Mouse (Mus musculus) lung, adult 2 months (tissue): ENCODE measurements around the gene Ston2. TPM values are rescaled to one million over a fixed set of nuclear protein-coding genes. Genes with fewer than 3 reads are reported as not detected.
A peak's percentile ranks its signal among the peaks of the same experiment; 100 is the strongest.

Experiments used
- DNase-seq: peaks from one replicate; pipeline ENCODE4 v3.0.0; 2022
- H3K4me1 ChIP-seq: fragments of 200-500 bp; 2 replicates; pipeline ENCODE4 v1.6.1; 2011; ENCODE audit warnings: low read length; ENCODE audit not compliant: control insufficient read depth, insufficient read depth
- H3K4me3 ChIP-seq: fragments of 200-500 bp; replicated peaks from 2 replicates; pipeline ENCODE3; 2011; ENCODE audit warnings: low read depth, mild to moderate bottlenecking, control low read depth, low read length; ENCODE audit errors: extremely low read depth
- CTCF ChIP-seq: fragments of 200-500 bp; IDR thresholded peaks from 2 replicates; pipeline ENCODE4 v1.5.1; 2011; ENCODE audit warnings: mild to moderate bottlenecking, low read length, control low read depth; ENCODE audit not compliant: insufficient read depth
- POLR2A ChIP-seq: fragments of 200-500 bp; IDR thresholded peaks from 2 replicates; pipeline ENCODE4 v1.6.1; 2011; ENCODE audit warnings: low read depth, mild to moderate bottlenecking, control low read depth, low read length, borderline replicate concordance; ENCODE audit errors: extremely low read depth
- WGBS: fragments of 180-500 bp; shearing (Covaris S2); methylation state at CpG from one replicate; pipeline ENCODE4 v1.1.7; 2018; 5-methylcytosine and 5-hydroxymethylcytosine counted together
- polyA plus RNA-seq: library from polyadenylated mRNA; depleted of rRNA; stranded (reverse); fragments of >200 nt; gene quantifications from 2 replicates; pipeline ENCODE4 v1.2.3, GENCODE M21; 2012

Ston2 gene
- polyA plus RNA-seq, 1 experiment, result 22.2 TPM

GRCm38 (mm10) chr12:91692991-91693390, 95.2 kb downstream of the Ston2 start:
- WGBS, result 64% methylated on average over 3 of the region's 3 CpGs
- Histone ChIP-seq H3K4me3 (no peak overlapping the region), H3K4me1 (no peaks in the 10 kb centered on the region)
- TF ChIP-seq POLR2A (no peak), CTCF (no peak)
- DNase-seq, result no peak

- 54% methylated on average over 13 of the region's 13 CpGs for WGBS
- peak; percentile 47 for DNase-seq
- peaks cover 11% of the 10 kb centered on the region for H3K4me1 ChIP-seq
- H3K4me3 ChIP-seq, result no peak overlapping the region
- TF ChIP-seq POLR2A (no peak), CTCF (no peak)
Measured at GRCm38 (mm10) chr12:91685674-91686290, 102.4 kb downstream of the Ston2 start.

DNA sequence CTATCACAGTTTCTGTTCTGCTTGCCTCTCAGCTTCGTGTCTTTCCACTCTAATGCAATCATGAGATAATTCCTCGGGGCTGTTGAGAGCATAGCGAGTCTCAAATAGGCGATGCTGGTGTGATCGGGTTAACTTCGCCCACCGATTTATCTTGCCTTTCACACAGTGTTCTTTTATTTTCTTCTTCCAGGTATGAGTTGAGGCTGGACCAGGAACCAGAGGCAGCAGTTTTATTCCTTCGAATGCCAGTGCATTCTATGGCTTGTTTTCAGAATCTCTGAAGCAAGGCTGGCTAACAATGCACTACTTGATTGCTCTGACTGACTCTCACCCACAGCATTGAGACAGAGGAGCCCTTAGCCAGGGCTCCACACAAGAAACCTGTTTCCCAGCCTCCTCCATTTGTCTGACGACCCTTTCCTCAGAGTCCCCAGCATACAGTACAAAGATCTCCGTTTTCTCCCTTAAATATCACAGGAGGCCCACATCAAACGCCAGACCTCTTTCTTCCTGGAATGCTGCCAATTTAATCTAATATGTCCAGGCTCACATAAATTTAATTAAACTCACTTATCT, 103.3 kb downstream of the Ston2 start:
- no peak for DNase-seq
- 50% methylated on average over 11 of the region's 11 CpGs for WGBS
- TF ChIP-seq POLR2A, result no peak
- TF ChIP-seq CTCF, result no peak
- Histone ChIP-seq H3K4me1 (peaks cover 11% of the 10 kb centered on the region), H3K4me3 (no peak overlapping the region)

DNA sequence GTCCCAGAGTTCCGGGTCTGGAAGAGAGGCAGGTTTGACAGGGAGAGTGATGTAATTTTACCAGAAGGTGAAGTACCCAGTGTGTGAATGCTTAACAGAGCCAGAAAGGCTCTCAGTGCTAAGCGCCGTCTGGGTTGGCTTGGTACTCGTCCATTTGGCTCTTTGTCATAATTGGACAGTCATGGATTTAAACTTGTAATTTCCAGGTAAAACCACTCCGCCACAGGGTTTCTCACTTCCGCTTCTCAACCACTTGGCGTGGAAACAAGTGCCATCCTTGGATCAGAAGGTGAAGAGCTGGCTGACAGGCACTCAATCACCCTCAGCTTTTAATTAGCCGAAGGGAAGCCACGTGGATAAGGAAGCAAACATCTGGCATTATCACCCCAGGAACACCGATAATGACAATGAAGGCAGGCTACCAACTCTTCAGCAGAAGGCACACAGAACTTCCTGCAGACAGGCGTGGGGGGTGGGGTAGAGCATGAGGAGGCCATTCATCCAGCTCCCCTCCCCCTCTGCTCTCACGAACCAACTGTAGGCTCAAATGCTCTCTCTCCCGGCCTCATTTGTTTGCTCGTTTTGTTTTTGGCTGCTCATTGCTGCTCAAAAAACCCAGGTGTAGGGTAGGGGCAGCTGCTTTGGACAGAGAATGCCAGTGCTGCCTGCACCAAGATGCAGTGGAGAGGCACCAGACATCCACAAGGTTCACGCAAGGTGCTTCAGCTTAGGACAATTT, 103.9 kb downstream of the Ston2 start:
- no peak for TF ChIP-seq POLR2A
- TF ChIP-seq CTCF, result no peak
- DNase-seq, result no peak
- WGBS, result 12% methylated on average over 15 of the region's 15 CpGs
- Histone ChIP-seq H3K4me1 (peaks cover 11% of the 10 kb centered on the region), H3K4me3 (peak overlapping the region; percentile 27)

- peaks cover 11% of the 10 kb centered on the region for H3K4me1 ChIP-seq
- 50% methylated on average over 15 of the region's 15 CpGs for WGBS
- DNase-seq, result no peak
- H3K4me3 ChIP-seq, result no peak overlapping the region
- TF ChIP-seq POLR2A (no peak), CTCF (no peak)
Measured at GRCm38 (mm10) chr12:91683549-91684100, 104.6 kb downstream of the Ston2 start.

DNA sequence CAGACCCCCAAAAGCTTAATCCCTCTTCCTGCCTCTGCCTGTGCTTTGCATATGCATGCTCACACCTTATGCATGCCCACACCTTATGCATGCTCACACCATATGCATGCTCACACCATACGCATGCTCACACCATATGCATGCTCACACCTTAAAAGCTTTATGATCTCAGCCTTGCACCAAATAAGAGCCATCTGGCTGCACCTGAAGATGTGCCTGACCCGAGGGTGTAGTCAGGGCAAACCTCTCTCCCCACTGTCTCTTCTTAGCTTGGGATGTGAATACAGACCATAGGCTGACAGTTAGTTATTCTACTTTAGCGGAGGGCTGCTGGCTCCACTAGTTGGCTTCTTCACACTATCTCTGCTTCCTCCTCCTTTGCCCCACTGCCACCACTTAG, 105.1 kb downstream of the Ston2 start:
- Histone ChIP-seq H3K4me1 (peaks cover 11% of the 10 kb centered on the region), H3K4me3 (no peak overlapping the region)
- TF ChIP-seq POLR2A, result no peak
- TF ChIP-seq CTCF, result no peak
- DNase-seq, result no peak
- 81% methylated on average over 3 of the region's 3 CpGs for WGBS

- 59% methylated on average over 14 of the region's 14 CpGs for WGBS
- H3K4me1 ChIP-seq, result peaks cover 10% of the 10 kb centered on the region
- no peak for TF ChIP-seq POLR2A
- no peak for TF ChIP-seq CTCF
- H3K4me3 ChIP-seq, result no peak overlapping the region
- no peak for DNase-seq
Measured at GRCm38 (mm10) chr12:91679320-91680064, 108.7 kb downstream of the Ston2 start.

- H3K4me3 ChIP-seq, result no peak overlapping the region
- WGBS, result 41% methylated on average over 9 of the region's 9 CpGs
- no peak for TF ChIP-seq CTCF
- no peak for TF ChIP-seq POLR2A
- no peak for DNase-seq
- H3K4me1 ChIP-seq, result 0 out of 2 replicates have a peak, but pooled peaks cover 2% of the 10 kb centered on the region
Measured at GRCm38 (mm10) chr12:91675937-91676336, 112.2 kb downstream of the Ston2 start.

DNA sequence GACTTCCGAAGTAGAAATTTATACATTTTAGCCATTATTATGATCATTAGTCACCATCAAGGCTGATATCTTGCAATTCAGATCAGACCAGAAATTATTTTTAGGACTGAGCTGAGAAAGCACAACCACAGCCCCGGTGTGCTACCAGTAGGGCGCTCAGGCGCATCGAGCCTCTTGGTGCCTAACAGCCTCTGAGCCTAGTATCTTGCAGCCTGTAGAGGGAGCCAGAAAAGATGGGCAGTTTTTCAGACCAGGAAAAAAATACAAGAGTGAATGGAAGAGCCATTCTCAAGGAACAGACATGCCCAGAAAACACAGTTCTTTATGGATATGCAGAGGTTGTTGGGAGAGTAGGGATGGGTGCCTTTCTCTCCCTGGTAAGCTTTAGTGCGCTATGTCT, 115.0 kb downstream of the Ston2 start:
- 72% methylated on average over 6 of the region's 6 CpGs for WGBS
- TF ChIP-seq CTCF (0 out of 2 replicates have a peak, but pooled peaks have one; percentile 8), POLR2A (no peak)
- Histone ChIP-seq H3K4me1 (0 out of 2 replicates have a peak, but pooled peaks cover 2% of the 10 kb centered on the region), H3K4me3 (no peak overlapping the region)
- DNase-seq, result no peak
